Mouse (Mus musculus) testis, adult 2 months (tissue): Measurements from ENCODE around the gene Vamp3. TPM values are rescaled to one million over a fixed set of nuclear protein-coding genes. Genes with fewer than 3 reads are reported as not detected.
"Not testable (repeated sequence)": the region's sequence is repeated elsewhere in the genome, so short reads cannot be mapped to it uniquely, and the experiment has no call there.

ENCODE experiments used
- H3K27ac ChIP-seq: fragments of 200-500 bp; 2 replicates; pipeline ENCODE4 v1.5.1; 2012; ENCODE audit warnings: low read depth, low read length; ENCODE audit not compliant: control insufficient read depth, insufficient read depth
- H3K27me3 ChIP-seq: fragments of 200-500 bp; 2 replicates; pipeline ENCODE4 v1.6.1; 2012; ENCODE audit warnings: mild to moderate bottlenecking, low read length, moderate library complexity; ENCODE audit not compliant: control insufficient read depth, insufficient read depth
- H3K36me3 ChIP-seq: fragments of 200-500 bp; 2 replicates; pipeline ENCODE4 v1.6.1; 2012; ENCODE audit warnings: mild to moderate bottlenecking, low read length; ENCODE audit not compliant: control insufficient read depth, insufficient read depth
- H3K4me1 ChIP-seq: fragments of 200-500 bp; 2 replicates; pipeline ENCODE4 v1.6.1; 2012; ENCODE audit warnings: low read length; ENCODE audit not compliant: control insufficient read depth, insufficient read depth
- H3K4me3 ChIP-seq: fragments of 200-500 bp; 2 replicates; pipeline ENCODE4 v1.5.1; 2012; ENCODE audit warnings: low read depth, mild to moderate bottlenecking, low read length, moderate library complexity, mixed read lengths; ENCODE audit not compliant: control insufficient read depth
- CTCF ChIP-seq: fragments of 200-500 bp; IDR thresholded peaks from 2 replicates; pipeline ENCODE4 v1.5.1; 2012; ENCODE audit warnings: low read depth, mild to moderate bottlenecking, inconsistent platforms, low read length, moderate library complexity; ENCODE audit not compliant: control insufficient read depth, insufficient read depth, insufficient replicate concordance
- POLR2A ChIP-seq: fragments of 200-500 bp; IDR thresholded peaks from 2 replicates; pipeline ENCODE4 v1.6.1; 2012; ENCODE audit warnings: low read depth, mild to moderate bottlenecking, inconsistent platforms, low read length, moderate library complexity; ENCODE audit not compliant: control insufficient read depth
- polyA plus RNA-seq: library from polyadenylated mRNA; depleted of rRNA; stranded (reverse); fragments of >200 nt; gene quantifications from 2 replicates; pipeline ENCODE4 v1.2.3, GENCODE M21; 2012

Vamp3 gene
- polyA plus RNA-seq, 1 experiment, result 47.1 TPM

DNA sequence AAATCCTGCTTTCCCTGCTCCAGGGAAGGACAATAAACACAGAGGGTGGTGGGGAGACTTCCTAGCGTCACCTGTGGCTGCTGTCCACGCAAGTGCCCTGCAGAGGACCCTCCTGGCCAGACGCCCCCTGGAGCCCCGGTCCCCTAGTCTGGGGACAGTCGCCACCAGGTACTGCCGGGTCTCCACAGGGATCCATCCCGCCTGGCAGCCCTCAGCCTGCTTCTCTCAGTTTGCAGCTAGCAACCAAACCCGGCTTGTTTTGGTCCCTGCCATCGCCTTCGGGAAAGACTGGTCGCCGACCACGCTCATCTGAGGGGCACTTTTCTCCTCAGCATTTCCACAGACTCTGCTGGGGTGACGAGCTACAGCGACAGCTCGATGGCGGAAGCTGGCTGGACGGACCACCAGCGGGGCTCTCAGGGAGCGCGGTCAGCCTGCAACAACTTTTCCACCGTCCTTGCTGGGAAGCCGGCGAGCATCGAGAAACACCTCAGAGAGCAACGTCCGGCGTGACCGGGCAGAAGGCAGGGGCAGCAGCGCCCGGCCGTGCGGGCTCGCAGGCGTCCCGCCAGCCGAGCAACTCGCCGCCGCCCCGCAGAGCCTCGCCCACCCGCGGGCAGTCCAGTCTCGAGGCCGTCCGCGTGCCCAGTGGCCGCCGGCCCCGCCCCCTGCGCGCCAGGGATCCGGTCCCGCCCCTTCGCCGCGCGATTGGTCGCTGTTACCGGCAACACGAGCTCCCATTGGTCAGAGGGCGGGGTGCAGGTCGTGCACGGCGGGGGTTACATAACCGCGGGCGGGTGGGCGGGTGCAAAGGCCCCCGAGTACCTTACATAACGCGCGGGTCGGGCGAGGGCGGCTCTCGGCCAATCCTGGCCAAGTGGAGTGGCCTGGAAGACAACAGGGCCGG lies 13.5 kb downstream of the Vamp3 start, which contains the start of gene Per3:
Gene Per3, minus strand, starts transcription at position 629 of the 907 bp plus-strand sequence.
- Histone ChIP-seq H3K4me3 (peak within 1 kb of the TSS; percentile 92), H3K27me3 (no peaks in the 10 kb centered on the region), H3K27ac (peak within 1 kb of the TSS; percentile 87), H3K4me1 (peaks cover 10% of the 10 kb centered on the region), H3K36me3 (peaks cover 1% of the 10 kb centered on the region; the same call in 1 of the 2 replicates)
- TF ChIP-seq POLR2A, result peak; percentile 71
- TF ChIP-seq CTCF, result no peak

DNA sequence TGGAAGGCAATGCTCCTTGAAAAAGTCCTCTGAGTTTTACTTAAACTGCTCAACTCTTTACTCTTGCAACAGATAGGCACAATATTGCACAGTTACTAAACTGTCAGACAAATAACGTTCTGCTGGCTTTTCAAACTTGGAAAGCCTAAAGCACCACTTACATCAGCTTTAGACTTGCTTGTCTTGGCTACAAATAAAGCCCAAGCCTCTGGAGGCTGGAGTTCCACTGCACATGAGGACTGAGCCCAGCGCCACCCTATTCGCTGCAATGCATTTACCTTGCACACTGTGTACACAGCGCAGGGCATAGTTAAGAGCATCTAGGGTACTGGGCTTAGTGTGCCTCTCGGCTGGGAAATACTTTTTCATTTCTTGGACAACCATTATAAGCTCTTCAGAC lies 14.5 kb downstream of the Vamp3 start:
- Histone ChIP-seq H3K36me3 (peaks cover 3% of the 10 kb centered on the region), H3K4me3 (no peak overlapping the region), H3K27me3 (no peaks in the 10 kb centered on the region), H3K27ac (0 out of 2 replicates have a peak overlapping the region, but pooled peaks have one; percentile 87), H3K4me1 (peaks cover 10% of the 10 kb centered on the region)
- TF ChIP-seq POLR2A (no peak), CTCF (no peak)

DNA sequence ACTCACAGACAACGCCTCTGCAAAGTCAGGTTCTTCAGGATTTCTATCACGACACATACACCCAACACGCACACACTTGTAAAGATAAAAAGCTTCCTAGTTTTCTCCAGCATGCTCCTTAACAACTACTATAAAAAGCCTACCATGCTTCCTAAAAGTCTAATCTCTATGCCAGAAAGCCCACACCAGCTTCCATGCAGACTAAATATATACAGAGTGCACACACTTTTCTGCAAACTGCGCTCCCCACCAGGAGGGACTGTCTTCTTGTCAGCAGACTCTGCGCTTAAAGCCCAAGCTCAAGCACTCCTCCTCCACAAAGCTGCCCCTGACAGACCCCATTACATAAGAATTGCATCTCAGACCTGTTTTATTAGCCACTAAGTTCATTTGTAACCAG lies 16.3 kb downstream of the Vamp3 start:
- Histone ChIP-seq H3K4me1 (peaks cover 10% of the 10 kb centered on the region), H3K36me3 (peaks cover 2% of the 10 kb centered on the region), H3K27me3 (no peaks in the 10 kb centered on the region), H3K4me3 (no peak overlapping the region), H3K27ac (no peak overlapping the region)
- TF ChIP-seq POLR2A (no peak), CTCF (no peak)

DNA sequence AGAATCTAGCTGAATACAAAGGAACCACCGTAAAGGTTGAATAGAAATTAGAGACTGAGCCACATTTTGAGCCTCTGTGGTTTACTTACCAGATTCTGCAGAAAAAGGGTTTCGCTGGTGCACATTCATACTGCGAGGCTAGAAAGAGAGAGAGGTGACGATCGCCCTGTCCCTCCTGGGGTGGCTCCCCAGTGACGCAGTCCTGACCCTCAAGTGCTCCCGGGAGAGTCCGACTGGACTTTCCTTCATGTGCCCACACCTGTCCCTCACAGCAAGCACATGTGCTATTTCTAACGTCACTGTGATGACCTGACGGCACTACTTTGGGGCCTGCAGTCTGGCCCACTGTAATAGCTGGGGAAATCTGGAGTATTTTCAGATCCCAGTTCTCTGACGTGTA lies 20.0 kb downstream of the Vamp3 start:
- TF ChIP-seq CTCF, result no peak
- TF ChIP-seq POLR2A, result no peak
- H3K4me3 ChIP-seq, result no peak overlapping the region
- H3K27ac ChIP-seq, result no peak overlapping the region
- H3K4me1 ChIP-seq, result no peaks in the 10 kb centered on the region
- H3K36me3 ChIP-seq, result peaks cover 2% of the 10 kb centered on the region
- no peaks in the 10 kb centered on the region for H3K27me3 ChIP-seq

DNA sequence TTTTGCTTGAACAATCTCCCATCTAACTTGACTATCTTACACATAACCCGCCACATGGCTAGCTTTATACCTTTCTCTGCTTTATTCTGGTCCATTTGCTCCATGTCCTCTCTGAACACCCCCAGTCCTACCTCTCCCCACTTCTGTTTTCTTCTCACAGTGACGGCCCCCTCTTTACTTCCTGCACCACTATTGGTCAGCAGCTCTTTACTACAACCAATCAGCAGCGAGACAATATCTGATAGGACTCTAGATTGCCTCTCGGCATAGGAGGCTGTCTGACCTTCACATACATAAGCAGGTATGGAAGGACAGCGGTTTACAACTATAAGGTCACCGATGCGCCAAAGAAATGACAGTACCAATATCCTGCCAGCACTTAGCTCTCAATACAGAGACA lies 21.2 kb downstream of the Vamp3 start:
- no peak overlapping the region for H3K27ac ChIP-seq
- no peaks in the 10 kb centered on the region for H3K4me1 ChIP-seq
- TF ChIP-seq CTCF (no peak), POLR2A (no peak)
- peaks cover 2% of the 10 kb centered on the region for H3K36me3 ChIP-seq
- H3K27me3 ChIP-seq, result no peaks in the 10 kb centered on the region
- H3K4me3 ChIP-seq, result no peak overlapping the region

DNA sequence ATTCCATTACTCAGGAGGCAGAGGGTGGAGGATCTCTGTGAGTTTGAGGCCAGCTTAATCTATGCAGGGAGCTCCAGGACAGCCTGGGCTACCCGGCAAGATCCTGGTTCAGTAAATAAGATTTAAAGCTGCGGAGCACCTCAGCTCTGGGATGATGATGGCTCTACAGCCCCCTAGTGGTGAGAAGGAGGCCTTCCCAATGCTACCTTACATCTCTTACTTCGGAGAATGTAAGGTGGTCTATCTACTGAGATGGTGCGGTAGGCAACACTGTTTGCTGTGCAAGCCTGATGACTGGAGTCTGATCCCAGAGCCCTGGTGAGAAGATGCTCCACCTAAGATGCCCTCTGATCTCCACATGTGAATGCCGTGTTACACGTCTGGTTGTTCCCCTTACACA lies 30.8 kb downstream of the Vamp3 start:
- H3K27ac ChIP-seq, result no peak overlapping the region
- H3K27me3 ChIP-seq, result no peaks in the 10 kb centered on the region
- H3K36me3 ChIP-seq, result no peaks in the 10 kb centered on the region; the same call in none of the 2 replicates
- H3K4me3 ChIP-seq, result no peak overlapping the region
- no peaks in the 10 kb centered on the region for H3K4me1 ChIP-seq
- TF ChIP-seq POLR2A, result no peak
- peak; percentile 46; the same call in 1 of the 2 replicates for TF ChIP-seq CTCF

DNA sequence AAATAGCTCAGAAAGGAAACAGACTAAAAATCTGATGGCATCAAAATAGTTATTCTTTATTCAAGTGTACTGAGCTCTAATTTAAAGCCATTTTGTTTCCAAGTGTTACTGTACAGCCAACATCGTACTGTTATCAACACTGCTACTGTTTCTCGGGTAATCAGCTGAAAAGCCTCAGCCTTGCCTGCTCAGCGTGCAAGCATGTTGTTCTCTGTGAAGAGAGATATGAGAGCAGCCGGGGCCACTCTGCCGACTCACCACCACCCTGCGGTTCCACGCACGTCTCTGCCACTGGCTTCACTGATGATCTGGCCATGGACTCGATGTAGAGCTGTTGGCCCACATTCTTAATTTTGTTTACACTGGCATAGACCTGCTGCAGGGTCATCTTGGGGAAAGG lies 33.6 kb downstream of the Vamp3 start:
- H3K36me3 ChIP-seq, result no peaks in the 10 kb centered on the region; the same call in none of the 2 replicates
- TF ChIP-seq POLR2A, result no peak
- no peak for TF ChIP-seq CTCF
- no peak overlapping the region for H3K4me3 ChIP-seq
- no peaks in the 10 kb centered on the region for H3K27me3 ChIP-seq
- H3K27ac ChIP-seq, result no peak overlapping the region
- no peaks in the 10 kb centered on the region for H3K4me1 ChIP-seq

DNA sequence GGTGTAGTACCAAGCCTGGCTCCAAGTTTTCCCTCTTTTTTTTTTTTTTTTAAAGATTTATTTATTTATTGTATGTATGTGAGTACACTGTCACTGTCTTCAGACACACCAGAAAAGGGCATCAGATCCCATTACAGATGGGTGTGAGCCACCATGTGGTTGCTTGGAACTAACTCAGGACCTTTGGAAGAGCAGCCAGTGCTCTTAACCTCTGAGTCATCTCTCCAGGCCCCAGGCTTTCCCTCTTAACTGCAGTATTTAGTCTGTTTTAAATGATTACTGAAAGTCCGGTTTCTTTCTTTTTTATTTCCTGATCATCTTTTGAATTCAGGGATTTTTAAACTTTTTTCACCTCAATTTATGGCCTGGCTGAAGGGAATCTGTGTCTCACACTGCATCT lies 40.4 kb downstream of the Vamp3 start:
- H3K27me3 ChIP-seq, H3K27ac ChIP-seq, H3K4me1 ChIP-seq, H3K36me3 ChIP-seq, H3K4me3 ChIP-seq: not testable (repeated sequence)
